Mouse (Mus musculus) left cerebral cortex, adult 11 months (tissue): ENCODE results near the gene Cops3.

Source experiments
- DNase-seq: peaks from one replicate; pipeline ENCODE4 v3.0.0; 2022; ENCODE audit warnings: low spot score

Cops3 gene

GRCm38 (mm10) chr11:59778181-59778873 is 61.3 kb downstream of the Cops3 start:
- no peak for DNase-seq

- no peak for DNase-seq
Measured at GRCm38 (mm10) chr11:59777259-59777658, 62.4 kb downstream of the Cops3 start.

GRCm38 (mm10) chr11:59775435-59776148 is 64.0 kb downstream of the Cops3 start:
- no peak for DNase-seq

GRCm38 (mm10) chr11:59774522-59774921 is 65.1 kb downstream of the Cops3 start:
- no peak for DNase-seq

GRCm38 (mm10) chr11:59772902-59773301 is 66.7 kb downstream of the Cops3 start:
- no peak for DNase-seq

GRCm38 (mm10) chr11:59772291-59772690 is 67.3 kb downstream of the Cops3 start:
- DNase-seq: no peak

DNA sequence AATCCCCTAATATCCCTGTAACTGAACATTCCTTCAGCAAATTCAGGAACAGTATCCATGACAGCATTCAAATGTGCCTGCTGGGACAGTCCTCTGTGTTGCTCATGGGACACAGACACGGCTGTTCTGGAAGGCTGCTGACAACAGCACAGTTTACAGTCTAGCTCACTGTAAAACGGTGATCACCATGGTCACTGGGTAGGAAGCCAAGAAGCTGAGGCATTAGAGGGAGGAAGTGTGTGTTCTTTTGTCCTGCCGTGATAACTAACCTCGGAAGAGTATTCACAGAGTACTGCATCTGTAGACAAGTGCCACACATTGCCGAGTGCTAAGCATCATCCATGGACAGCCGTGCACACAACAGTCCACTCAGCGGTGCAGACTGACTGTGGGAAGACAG is 68.9 kb downstream of the Cops3 start:
- DNase-seq: no peak

GRCm38 (mm10) chr11:59769738-59770137 is 69.9 kb downstream of the Cops3 start:
- no peak for DNase-seq

GRCm38 (mm10) chr11:59769307-59769706 is 70.3 kb downstream of the Cops3 start:
- no peak for DNase-seq
